Mouse (Mus musculus): ENCODE results near the gene Sp7.

The Sp7 gene

DNA sequence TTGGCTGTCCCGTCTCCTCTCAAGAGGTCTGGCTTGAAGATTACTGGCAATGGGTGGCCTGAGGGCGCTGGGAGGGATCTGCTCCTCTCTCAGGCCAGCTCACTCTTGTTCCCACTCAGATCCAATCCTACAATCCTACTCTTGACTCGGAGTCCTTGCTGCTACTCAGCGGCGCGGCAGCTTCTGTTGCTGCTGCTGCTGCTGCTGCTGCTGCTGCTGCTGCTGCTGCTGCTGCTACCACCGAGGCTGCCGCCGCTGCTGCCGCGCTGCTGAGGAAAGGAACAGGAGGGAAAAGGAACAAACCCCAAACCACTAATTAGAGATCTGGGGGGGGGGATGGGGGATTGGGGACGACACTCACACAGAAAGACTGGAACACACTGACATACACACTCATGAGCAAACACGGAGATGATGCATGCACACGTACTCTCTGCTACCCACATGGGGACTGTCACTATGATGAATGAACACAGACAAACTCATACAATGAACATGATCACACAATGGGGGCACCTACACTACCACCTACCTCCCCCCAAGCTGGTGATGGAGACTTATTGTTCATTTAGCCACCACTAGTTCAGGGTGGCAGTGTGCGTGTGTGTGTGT lies at the start of gene Sp7:
Gene Sp7, minus strand, starts transcription at position 450 of the 612 bp plus-strand sequence.
- no peak for DNase-seq (ENCODE audit: low spot score in 2 of 2)

DNA sequence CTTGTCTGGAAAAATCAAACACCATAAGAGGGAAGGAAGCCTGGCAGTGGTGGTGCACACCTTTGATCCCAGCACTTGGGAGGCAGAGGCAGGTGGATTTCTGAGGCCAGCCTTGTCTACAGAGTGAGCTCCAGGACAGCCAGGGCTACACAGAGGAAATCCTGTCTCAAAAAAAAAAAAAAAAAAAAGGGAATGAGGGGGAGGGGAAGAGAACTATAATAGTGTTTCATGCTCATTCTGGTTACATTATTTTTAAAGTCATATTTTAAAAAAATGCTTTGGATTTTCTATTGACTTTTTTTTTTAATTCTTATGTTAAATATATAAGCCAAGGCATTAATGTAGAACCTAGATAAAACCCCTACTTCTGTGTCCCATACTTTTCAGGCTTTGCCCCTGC lies 46.7 kb upstream of the Sp7 start:
- DNase-seq (ENCODE audit: low spot score in 2 of 2), result no peak

DNA sequence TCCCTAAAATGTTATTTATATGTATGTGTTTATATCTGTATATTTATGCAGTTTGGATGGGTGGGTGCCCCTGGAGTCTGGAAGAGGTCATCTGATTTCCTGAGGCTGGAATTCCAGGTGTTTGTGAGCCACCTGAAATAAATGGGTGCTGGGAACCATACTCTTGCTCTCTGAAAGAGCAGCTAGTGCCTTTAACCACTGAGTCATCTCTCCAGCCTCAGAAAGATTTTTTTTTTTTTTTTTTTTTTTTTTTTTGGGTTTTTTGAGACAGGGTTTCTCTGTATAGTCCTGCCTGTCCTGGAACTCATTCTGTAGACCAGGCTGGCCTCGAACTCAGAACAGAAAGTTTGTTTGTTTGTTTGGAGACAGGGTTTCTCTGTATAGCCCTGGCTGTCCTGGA lies 44.1 kb upstream of the Sp7 start:
- no peak for DNase-seq (ENCODE audit: low spot score in 2 of 2)

DNA sequence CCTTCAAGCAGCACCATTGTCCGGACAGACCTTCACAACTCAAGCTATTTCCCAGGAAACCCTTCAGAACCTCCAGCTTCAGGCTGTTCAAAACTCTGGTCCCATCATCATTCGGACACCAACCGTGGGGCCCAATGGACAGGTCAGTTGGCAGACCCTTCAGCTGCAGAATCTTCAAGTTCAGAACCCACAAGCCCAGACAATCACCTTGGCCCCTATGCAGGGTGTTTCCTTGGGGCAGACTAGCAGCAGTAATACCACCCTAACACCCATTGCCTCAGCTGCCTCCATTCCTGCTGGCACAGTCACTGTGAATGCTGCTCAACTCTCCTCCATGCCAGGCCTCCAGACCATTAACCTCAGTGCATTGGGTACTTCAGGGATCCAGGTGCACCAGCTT lies 42.3 kb upstream of the Sp7 start:
- no peak for DNase-seq (ENCODE audit: low spot score in 2 of 2)

DNA sequence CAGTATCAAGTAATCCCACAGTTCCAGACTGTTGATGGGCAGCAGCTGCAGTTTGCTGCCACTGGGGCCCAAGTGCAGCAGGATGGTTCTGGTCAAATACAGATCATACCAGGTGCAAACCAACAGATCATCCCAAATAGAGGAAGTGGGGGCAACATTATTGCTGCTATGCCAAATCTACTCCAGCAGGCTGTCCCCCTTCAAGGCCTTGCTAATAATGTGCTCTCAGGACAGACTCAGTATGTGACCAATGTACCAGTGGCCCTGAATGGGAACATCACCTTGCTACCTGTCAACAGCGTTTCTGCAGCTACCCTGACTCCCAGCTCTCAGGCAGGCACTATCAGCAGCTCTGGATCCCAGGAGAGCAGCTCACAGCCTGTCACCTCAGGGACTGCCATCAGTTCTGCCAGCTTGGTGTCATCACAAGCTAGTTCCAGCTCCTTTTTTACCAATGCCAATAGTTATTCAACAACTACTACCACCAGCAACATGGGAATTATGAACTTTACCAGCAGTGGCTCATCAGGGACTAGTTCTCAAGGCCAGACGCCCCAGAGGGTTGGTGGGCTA lies 41.7 kb upstream of the Sp7 start:
- DNase-seq (ENCODE audit: low spot score in 2 of 2), result no peak

DNA sequence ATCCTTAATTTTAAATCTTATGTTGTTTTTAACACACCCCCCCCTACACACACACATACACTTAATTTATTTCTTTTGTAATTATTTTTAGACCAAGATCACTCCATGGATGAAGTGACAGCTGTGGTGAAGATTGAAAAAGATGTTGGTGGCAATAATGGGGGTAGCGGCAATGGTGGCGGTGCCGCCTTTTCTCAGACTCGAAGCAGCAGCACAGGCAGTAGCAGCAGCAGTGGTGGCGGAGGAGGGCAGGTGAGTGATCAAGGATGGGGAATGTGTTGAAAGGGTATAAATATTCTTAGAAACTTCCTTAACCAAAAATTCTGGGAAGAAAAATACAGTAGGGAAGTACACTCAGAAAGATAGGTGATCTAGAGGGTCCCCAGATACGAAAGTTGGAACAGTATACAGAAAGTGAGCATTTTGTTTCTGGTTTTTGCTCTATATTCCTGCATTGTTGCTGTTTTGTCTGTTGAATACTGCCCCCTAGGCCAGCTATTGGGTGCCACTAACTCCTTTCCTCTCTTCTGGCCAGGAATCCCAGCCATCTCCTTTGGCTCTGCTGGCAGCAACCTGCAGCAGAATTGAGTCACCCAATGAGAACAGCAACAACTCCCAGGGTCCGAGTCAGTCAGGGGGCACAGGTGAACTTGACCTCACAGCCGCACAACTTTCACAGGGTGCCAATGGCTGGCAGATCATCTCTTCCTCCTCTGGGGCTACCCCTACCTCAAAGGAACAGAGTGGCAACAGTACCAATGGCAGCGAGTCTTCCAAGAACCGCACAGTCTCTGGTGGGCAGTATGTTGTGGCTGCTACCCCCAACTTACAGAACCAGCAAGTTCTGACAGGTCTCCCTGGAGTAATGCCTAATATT lies 40.9 kb upstream of the Sp7 start:
- DNase-seq (ENCODE audit: low spot score in 2 of 2), result no peak

DNA sequence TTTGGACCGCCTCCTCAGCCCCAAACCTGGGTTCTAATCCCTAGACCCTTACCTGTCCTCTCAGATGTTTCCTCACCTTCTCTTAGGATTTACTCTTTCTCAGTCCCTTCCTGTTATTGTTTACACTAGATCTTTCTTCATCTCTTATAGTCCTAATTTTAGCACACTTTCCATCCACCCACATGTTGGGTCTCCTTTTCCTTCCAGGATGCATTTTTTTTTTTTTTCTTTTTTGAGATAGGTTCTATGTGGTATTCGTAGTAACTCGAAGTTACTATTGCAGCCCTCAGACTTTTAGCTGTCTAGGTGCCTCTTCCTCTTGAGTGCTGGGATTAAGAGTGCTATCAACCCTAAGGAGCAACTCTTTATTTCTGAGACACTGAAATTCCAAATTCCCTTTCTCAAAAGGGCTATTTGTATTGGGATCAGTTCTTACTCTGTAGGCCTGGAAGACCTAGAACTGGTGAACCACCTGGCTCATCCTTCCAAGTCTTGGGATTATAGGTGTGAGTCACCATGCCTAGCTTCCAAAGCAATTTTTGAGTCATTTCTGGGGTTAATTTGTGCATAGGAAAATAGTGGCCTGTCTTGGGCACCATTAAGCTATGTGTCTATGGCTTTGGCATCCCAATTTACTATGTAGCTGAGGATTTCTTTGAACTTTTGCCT lies 40.1 kb upstream of the Sp7 start:
- DNase-seq (ENCODE audit: low spot score in 2 of 2), result no peak

DNA sequence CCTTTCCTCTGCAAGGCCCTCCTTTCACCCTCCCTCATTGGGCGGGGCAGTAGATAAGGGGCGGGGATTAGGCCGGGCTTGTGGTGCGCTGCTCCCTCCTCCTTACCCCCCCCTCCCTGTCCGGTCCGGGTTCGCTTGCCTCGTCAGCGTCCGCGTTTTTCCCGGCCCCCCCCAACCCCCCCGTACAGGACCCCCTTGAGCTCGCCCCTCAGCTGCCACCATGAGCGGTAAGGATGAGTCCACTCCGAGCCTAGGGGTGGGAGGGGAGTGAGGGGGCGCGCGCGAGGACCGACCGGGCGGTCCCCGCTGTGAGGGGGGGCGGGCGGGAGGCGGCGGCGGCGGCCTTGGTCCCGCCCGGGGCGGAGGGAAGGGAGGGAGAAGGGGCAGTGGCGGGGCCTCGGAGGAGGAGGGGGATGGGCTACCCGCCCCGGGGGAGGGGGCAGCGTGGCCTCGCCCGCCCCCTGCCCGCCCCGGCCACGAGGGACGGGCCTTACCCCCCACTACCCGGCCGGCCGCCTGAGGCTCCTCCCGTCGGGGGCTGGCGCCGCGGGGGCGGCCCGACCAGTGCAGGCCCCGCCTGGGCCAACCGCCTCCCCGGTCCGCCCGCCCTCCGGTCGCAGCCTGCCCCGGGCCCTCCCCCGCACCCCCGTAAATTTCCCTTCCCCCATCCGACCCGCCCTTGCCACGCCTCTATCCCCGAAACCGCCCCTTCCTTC lies 39.4 kb upstream of the Sp7 start:
- DNase-seq (ENCODE audit: low spot score in 2 of 2), result peak; percentile 86 to 87

DNA sequence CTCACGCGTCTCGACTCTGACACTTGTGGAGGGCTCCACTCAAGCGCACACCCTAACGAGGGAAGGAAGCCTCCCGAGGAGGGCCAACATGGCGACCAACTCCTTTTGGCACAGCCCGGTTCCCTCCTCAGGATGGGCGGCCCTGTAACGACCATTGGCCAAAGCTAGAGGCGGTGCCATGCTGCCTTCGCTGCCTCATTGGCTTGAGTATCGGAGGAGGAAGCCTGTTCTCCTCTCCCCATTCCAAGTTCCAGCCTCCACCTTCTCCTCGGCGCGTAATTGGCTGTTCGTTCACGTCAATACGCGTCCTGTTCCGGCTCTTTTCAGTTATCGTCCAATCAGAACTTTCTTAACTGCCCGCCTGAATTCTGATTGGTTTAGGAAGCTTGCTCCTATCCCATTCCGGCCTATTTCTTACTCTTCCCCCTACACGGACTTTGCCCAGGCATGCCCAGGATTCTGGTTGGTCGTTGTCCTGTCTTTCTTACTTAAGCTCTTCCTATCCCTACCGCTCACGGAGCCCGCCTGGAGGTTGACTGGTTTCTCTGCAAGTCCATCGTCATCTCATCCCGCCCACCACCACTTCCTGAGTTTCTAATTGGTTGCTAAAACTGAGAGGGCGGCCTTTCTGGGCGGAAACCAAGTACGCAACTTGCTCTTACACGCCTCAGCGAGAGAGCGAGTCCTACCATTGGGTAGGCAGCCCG lies 38.7 kb upstream of the Sp7 start, which contains the start of gene Sp1:
Gene Sp1, plus strand, starts transcription at position 655 of the 707 bp plus-strand sequence.
- peak; percentile 100 for DNase-seq (ENCODE audit: low spot score in 2 of 2)

DNA sequence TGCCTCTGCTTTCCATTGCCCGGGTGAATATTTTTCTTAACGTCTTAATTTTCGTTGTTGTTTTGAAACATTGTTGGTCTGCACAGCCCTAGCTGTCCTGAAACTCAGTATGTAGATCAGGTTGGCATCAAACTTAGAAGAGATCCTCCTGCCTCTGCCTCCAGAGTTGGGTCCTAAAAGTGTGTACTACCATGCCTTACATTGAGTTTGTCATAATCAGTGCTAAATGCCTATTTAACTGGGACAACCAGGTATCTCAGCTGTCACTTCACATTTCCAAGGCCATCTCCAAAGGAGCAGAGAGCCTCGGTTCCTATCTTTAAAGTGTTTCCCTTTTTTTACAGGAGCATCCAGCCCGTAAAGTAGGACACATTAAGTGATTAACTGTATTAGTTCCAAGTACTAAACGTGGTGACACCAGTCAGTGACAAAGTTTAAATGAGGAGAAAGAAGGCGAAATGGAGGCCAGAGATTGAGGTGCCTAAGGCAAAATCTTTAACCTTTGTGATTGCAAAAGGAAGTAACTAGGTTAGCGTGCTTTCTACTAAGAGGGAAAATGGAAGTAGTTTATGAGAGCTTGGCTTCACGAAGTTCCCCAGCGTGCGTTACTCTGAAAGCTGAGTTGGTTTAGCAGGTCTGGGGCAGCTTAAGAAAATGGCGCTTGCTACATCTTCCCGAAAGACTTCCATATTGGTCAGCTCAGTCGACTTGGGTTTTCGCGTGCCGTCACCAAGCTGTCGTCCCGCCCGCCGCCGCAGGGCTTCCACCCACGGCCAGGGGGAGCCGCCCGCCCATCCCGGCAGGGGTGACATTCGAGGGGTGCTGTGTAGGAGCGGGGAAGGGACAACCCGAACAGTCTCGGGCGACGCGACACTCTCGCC lies 37.9 kb upstream of the Sp7 start:
- DNase-seq (ENCODE audit: low spot score in 2 of 2), result no peak

DNA sequence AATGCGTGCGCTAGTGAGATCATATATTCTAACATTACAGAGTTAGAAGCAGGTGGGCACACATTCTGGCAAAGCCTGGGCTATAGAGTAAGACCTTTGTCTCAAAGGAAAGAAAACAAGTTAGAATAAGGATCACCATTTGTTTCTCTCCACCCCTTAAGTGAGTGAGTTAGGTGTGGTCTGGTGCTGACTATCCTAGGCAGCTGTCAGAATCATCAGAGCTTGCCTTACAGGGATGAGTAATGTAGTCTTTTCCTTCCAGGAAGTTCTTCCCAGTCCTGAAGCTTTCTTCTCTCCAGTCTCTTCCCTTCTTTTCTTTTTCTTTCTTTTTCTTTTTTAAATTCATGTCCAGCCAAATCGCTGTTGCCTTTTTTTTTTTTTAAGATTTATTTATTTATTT lies 35.2 kb upstream of the Sp7 start:
- no peak for DNase-seq (ENCODE audit: low spot score in 2 of 2)

DNA sequence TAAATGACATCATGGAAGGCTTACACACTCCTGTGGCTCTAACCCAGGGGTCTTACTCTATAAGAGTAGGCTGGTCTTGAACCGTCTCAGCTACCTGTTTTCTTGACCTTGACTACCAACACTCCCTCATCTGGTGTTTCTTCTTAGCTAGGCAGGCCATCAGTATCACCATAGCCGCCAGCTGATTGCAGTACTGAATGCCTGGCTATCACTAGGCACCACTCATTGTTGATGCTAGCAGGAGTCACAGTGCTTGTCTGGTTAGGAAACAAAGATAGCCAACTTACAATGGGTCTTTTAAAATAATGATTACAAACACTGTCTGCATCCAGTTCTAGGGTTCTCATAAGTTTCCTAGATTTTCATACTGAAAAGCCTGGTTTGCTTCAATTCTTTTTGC lies 34.3 kb upstream of the Sp7 start:
- no peak for DNase-seq (ENCODE audit: low spot score in 2 of 2)

DNA sequence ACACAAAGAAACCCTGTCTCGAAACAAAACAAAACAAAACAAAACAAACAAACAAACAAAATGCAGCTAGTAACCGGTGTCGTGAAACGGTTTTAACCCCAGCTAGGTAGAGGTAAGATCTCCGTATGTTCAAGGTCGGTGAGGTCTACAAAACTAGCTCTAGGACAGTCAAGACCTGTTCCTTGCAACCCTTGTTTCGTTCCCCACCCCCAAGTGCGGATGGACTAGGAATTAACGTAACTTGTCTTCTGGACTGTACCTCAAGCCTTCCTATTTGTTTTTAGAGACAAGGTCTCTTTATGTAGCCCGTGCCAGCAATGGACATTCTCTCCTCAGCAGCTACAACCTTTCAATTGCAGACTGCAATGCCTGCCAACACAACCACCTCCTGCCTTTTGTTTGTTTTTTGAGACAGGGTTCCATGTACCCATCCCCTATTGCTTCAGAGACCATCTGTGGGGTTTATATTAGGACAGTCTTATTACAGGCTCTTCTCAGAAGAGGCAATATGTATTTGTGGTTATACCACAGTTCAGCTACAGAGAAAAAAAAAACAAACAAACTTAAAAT lies 33.6 kb upstream of the Sp7 start:
- DNase-seq (ENCODE audit: low spot score in 2 of 2), result no peak

DNA sequence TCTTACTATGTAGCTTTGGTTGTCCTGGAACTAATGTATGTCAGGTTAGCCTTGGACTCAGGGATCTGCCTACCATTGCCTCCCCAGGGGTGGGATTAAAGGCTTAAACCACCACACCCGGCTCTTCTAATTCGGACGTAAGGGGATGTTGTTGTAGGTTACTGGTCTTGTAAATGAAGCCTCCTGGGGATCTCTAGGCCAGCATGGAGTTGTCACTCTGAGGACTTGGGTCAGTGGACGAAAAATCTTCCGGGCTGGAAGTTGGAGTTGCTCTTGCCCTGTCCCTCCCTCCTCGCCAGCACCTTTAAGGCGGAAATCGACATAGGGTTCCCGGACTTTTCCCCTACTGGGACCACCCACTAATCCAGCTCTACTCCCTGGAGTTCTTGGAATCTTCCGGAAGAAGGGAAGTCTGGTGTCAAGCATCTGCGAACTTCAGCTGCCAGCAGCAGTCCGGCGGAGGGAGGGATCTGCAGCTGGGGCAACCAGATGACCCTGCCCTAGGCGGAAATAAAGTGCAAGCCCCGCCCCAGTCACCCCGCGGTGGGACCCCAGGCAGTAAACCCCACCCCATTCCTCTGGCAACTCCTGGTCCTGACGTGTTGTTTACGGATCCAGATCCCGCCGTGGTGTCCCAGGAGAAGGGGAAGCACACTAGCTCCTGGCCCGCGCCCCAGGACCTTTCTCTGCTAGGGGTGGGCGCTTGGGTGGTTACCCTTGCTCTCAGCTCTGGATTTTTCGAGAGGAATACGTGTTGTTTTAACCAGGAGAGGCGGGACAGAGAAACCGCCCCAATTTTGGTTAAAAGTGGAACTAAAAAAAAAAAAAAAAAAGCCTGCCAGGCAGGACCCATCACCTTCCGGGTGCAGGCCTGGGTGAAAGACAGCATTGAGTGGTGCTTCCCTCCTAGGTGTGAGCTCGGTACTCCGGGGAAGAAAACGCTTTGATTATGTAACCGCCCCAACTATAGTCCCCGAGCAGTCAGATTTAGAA lies 32.5 kb upstream of the Sp7 start:
- DNase-seq (ENCODE audit: low spot score in 2 of 2), result peak; percentile 98

DNA sequence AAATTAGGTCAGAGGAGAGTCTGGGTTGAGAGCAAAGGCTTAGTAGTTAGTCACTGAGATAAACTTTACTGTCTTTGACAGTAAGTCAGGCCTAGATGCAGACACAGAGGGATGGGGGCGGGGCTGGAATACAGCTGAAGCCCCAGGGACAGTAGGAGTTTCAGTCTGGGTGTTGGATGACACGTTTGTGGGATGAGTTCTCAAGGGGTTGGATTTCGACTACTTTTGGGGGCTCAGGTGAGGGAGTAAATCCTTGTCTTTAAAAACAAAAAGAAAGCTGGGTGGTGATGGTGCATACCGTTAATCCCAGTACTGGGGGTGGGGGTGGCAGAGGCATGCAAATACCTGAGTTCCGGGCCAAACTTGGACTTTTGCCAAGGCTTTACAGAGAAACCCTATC lies 31.6 kb upstream of the Sp7 start:
- DNase-seq (ENCODE audit: low spot score in 2 of 2), result no peak

DNA sequence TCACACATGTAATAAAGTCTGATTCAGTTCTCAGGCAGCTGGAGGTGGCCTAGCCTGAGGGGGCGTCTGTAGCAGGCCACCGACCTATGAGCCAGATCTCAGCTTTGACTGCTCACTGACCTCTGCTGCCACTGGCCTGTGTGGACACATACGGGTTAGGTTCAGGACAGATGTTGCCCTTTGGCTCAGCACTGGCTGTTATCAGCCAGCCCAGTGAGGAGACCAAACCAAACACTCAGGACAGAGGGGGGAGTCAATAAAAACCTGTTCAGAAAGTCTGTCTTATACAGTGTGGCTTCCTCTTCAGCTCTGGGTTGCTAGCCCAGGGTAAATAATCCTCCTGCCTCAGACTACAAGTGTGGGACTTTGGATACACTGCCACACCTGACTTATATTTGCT lies 28.1 kb upstream of the Sp7 start:
- DNase-seq (ENCODE audit: low spot score in 2 of 2), result no peak

DNA sequence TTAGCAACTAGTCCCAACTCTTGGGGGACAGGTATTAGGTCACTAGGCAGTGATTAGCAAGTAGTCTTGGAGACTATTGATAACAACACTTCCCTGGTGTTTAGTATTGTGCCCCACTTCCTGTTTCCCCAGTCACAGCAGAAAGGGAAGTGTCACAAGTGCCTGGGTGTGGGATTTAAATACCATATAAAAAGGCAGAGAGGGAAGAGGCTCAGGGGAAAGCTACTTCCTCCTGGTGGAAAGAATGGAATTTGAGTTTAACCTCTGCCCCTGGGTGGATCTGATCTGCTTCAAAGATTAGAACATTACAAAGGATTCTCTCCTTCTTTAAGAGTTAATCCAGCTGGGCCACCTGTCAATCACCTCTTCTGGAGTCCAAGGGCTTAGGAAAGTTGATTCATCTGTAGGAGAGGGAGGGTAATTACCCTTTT lies 26.6 kb upstream of the Sp7 start:
- DNase-seq (ENCODE audit: low spot score in 2 of 2), result peak; percentile 60 to 79

DNA sequence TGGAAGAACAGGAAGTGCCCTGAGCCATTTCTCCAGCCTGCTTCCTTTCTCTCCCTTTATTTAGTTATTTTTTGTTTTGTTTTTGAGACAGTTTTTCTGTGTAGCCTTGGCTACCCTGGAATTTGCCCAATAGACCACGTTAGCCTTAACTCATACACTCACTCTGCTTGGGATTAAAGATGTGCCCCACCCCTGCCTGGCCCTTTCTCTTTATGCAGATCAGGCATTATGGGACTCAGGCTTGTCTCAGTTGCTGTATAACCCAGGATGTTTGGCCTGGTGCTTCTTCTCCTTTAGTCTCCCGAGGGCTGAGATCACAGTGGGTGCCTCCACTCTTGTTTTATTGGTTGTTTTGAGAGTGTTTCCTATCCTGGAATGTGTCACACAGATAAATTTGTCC lies 25.5 kb upstream of the Sp7 start:
- DNase-seq (ENCODE audit: low spot score in 2 of 2), result no peak

DNA sequence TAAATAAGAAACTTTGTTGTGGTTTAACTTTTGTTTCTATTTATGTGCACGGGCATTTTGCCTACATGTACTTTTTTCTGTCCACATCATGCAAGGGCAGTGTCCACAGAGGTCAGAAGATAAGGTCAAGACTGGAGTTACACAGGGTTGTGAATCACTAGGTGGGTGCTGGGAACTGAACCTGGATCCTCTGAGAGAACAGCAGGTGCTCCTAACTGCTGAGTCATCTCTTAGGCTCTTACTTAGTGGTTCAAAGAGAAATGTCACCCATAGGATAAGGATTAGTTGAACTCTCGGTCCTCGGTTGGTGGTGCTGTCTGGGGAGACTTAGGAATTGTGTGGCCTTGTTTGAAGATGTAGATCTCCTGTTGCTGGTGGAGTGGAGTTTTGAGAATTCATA lies 22.0 kb upstream of the Sp7 start:
- DNase-seq (ENCODE audit: low spot score in 2 of 2), result no peak
